Mouse (Mus musculus) ES-E14 (cell line): Measurements from ENCODE around the gene Gid8. TPM values are rescaled to one million over a fixed set of nuclear protein-coding genes. Genes with fewer than 3 reads are reported as not detected.

Experiments
- DNase-seq: peaks from one replicate; pipeline ENCODE4 v3.0.0-alpha.2; 2013; ENCODE audit warnings: low read depth, low spot score
- H3K27ac ChIP-seq: 2 replicates; pipeline ENCODE4 v1.5.1; 2012; ENCODE audit warnings: low read depth, mild to moderate bottlenecking, low read length, moderate library complexity, mixed read lengths; ENCODE audit not compliant: poor library complexity, insufficient read depth, severe bottlenecking
- H3K36me3 ChIP-seq: 2 replicates; pipeline ENCODE4 v1.6.1; 2012; ENCODE audit warnings: mild to moderate bottlenecking, low read length, moderate library complexity, mixed read lengths; ENCODE audit not compliant: control insufficient read depth, poor library complexity, insufficient read depth, severe bottlenecking
- H3K4me1 ChIP-seq, 2 experiments: fragments of 150-350 bp in 1 of 2; sonication (generic) in 1 of 2; 2 replicates each; pipeline ENCODE4 v1.6.1; 2012; ENCODE audit warnings: low read length in 2 of 2, mild to moderate bottlenecking in 1 of 2, mixed read lengths in 1 of 2; ENCODE audit not compliant: control insufficient read depth in 2 of 2, insufficient read depth in 2 of 2, poor library complexity in 1 of 2
- H3K4me3 ChIP-seq, 2 experiments: fragments of 150-350 bp in 1 of 2; sonication (generic) in 1 of 2; 2 replicates each; pipeline ENCODE4 v1.5.1; 2012; ENCODE audit warnings: low read length in 2 of 2, low read depth in 1 of 2, mild to moderate bottlenecking in 1 of 2, mixed read lengths in 1 of 2; ENCODE audit not compliant: insufficient read depth in 1 of 2, poor library complexity in 1 of 2, severe bottlenecking in 1 of 2
- H3K9ac ChIP-seq: 2 replicates; pipeline ENCODE4 v1.6.1; 2012; ENCODE audit warnings: low read depth, mild to moderate bottlenecking, low read length, mixed read lengths; ENCODE audit not compliant: poor library complexity, insufficient read depth, severe bottlenecking
- H3K9me3 ChIP-seq: fragments of 150-350 bp; sonication (generic); 2 replicates; pipeline ENCODE4 v1.6.1; 2012; ENCODE audit warnings: low read depth, mild to moderate bottlenecking, low read length; ENCODE audit not compliant: control insufficient read depth, insufficient read depth
- CHD2 ChIP-seq: IDR thresholded peaks from 2 replicates; pipeline ENCODE4 v1.6.1; 2014; ENCODE audit warnings: mild to moderate bottlenecking, low read depth, low read length, inconsistent platforms
- HCFC1 ChIP-seq: IDR thresholded peaks from 2 replicates; pipeline ENCODE4 v1.6.1; 2012; ENCODE audit warnings: low read length, inconsistent platforms, borderline replicate concordance; ENCODE audit not compliant: insufficient read depth
- MAFK ChIP-seq: IDR thresholded peaks from 2 replicates; pipeline ENCODE4 v1.6.1; 2014; ENCODE audit warnings: mild to moderate bottlenecking, low read depth, low read length, inconsistent platforms; ENCODE audit not compliant: insufficient read depth
- ZC3H11A ChIP-seq: IDR thresholded peaks from 2 replicates; pipeline ENCODE4 v1.6.1; 2012; ENCODE audit warnings: low read depth, mild to moderate bottlenecking, inconsistent platforms, low read length, borderline replicate concordance
- ZNF384 ChIP-seq: IDR thresholded peaks from 2 replicates; pipeline ENCODE4 v1.6.1; 2012; ENCODE audit warnings: low read depth, low read length, inconsistent platforms
- in situ Hi-C, 2 experiments: fragments of 600-800 bp; cut with MboI; formaldehyde crosslinking; loops; one replicate each; pipeline ENCODE4 v1.15.1; 2025; ENCODE audit warnings: low sequenced_read_pairs in 2 of 2, inconsistent platforms in 1 of 2; ENCODE audit not compliant: unreplicated experiment in 2 of 2
- total RNA-seq: library from RNA; depleted of rRNA; stranded (reverse); fragments of 300-350 nt; gene quantifications from 2 replicates; pipeline ENCODE4 v1.2.3, GENCODE M21; 2012

The Gid8 gene
- total RNA-seq, 1 experiment: 57.8 TPM

- in situ Hi-C loops: no loop called here
- Histone ChIP-seq H3K4me1 (peaks cover 3 to 38% of the 10 kb centered on the region in 2 experiments), H3K27ac (peak overlapping the region; percentile 41), H3K9me3 (no peaks in the 10 kb centered on the region; the same call in 1 of the 2 replicates), H3K4me3 (peak overlapping the region; percentile 64), H3K36me3 (peaks cover 32% of the 10 kb centered on the region), H3K9ac (peak overlapping the region; percentile 68)
- TF ChIP-seq MAFK: no peak
- TF ChIP-seq ZC3H11A: no peak
- no peak for TF ChIP-seq CHD2
- TF ChIP-seq ZNF384: no peak
- no peak for TF ChIP-seq HCFC1
- DNase-seq: no peak
Measured at GRCm38 (mm10) chr2:180725414-180725778, 15.5 kb downstream of the Gid8 start.

- Histone ChIP-seq H3K36me3 (peaks cover 31% of the 10 kb centered on the region), H3K4me1 (peaks cover 5 to 40% of the 10 kb centered on the region in 2 experiments), H3K9ac (peak overlapping the region; percentile 68), H3K27ac (peak overlapping the region; percentile 90), H3K9me3 (no peaks in the 10 kb centered on the region; the same call in 1 of the 2 replicates), H3K4me3 (peak overlapping the region; percentile 64)
- in situ Hi-C loops: no loop called here
- DNase-seq: no peak
- TF ChIP-seq CHD2 (no peak), ZNF384 (no peak), MAFK (no peak), ZC3H11A (no peak), HCFC1 (no peak)
Measured at GRCm38 (mm10) chr2:180725856-180726629, 16.1 kb downstream of the Gid8 start.

GRCm38 (mm10) chr2:180726658-180727442, 16.9 kb downstream of the Gid8 start:
- TF ChIP-seq MAFK (no peak), HCFC1 (no peak), ZNF384 (no peak), CHD2 (no peak), ZC3H11A (no peak)
- no peaks in the 10 kb centered on the region; the same call in 1 of the 2 replicates for H3K9me3 ChIP-seq
- in situ Hi-C loops: no loop called here
- no peak for DNase-seq
- H3K27ac ChIP-seq: peak overlapping the region; percentile 90
- H3K4me3 ChIP-seq: peak overlapping the region in 1 of 2 experiments; percentile 64; a peak in 2 of 4 replicates
- peak overlapping the region; percentile 21; the same call in 1 of the 2 replicates for H3K9ac ChIP-seq
- H3K4me1 ChIP-seq: peaks cover 10 to 44% of the 10 kb centered on the region in 2 experiments
- H3K36me3 ChIP-seq: peaks cover 24% of the 10 kb centered on the region

GRCm38 (mm10) chr2:180727613-180728021, 17.7 kb downstream of the Gid8 start:
- H3K9me3 ChIP-seq: no peaks in the 10 kb centered on the region; the same call in 1 of the 2 replicates
- H3K27ac ChIP-seq: peak overlapping the region; percentile 90; the same call in 1 of the 2 replicates
- peak; percentile 83 for DNase-seq
- H3K4me3 ChIP-seq: no peak overlapping the region
- in situ Hi-C loops: no loop called here
- TF ChIP-seq CHD2 (0 out of 2 replicates have a peak, but pooled peaks have one; percentile 36), MAFK (no peak)
- no peak overlapping the region for H3K9ac ChIP-seq
- H3K4me1 ChIP-seq: peaks cover 11 to 48% of the 10 kb centered on the region in 2 experiments
- H3K36me3 ChIP-seq: peaks cover 17% of the 10 kb centered on the region
